Mouse (Mus musculus) intestine, postnatal 0 days (tissue): ENCODE measurements at regions not wholly inside any gene's neighbourhood (a gene's known extent, or its start where the extent isn't known, plus 50 kb on each side); places are given as distances from the start of the nearest gene placed in this dataset.

ENCODE experiments used
- ATAC-seq: fragments of 200-750 bp; cut with Nextera tagmentation; 2 replicates; pipeline ENCODE4 v1.8.0; 2017; ENCODE audit warnings: mild to moderate bottlenecking, moderate TSS enrichment, moderate library complexity
- H3K27ac ChIP-seq: fragments of 300-500 bp; sonication (generic); 2 replicates; pipeline ENCODE4 v1.5.1; 2014; ENCODE audit warnings: mild to moderate bottlenecking, low read depth, low read length, moderate library complexity
- H3K27me3 ChIP-seq: fragments of 300-500 bp; sonication (generic); replicated peaks from 2 replicates; pipeline ENCODE4 v1.6.1; 2014; ENCODE audit warnings: low read length, mixed read lengths; ENCODE audit not compliant: control insufficient read depth, insufficient read depth
- H3K36me3 ChIP-seq: fragments of 300-500 bp; sonication (generic); 2 replicates; pipeline ENCODE4 v1.6.1; 2014; ENCODE audit warnings: mild to moderate bottlenecking, moderate library complexity; ENCODE audit not compliant: control insufficient read depth, insufficient read depth
- H3K4me1 ChIP-seq: fragments of 300-500 bp; sonication (generic); replicated peaks from 2 replicates; pipeline ENCODE4 v1.6.1; 2014; ENCODE audit warnings: antibody characterized with exemption, low read length, mixed read lengths; ENCODE audit not compliant: control insufficient read depth, insufficient read depth
- H3K4me2 ChIP-seq: fragments of 300-500 bp; sonication (generic); replicated peaks from 2 replicates; pipeline ENCODE4 v1.6.1; 2014; ENCODE audit warnings: low read depth, mild to moderate bottlenecking, moderate library complexity
- H3K4me3 ChIP-seq: fragments of 300-500 bp; sonication (generic); 2 replicates; pipeline ENCODE4 v1.5.1; 2014; ENCODE audit warnings: low read depth, low read length
- H3K9ac ChIP-seq: fragments of 300-500 bp; sonication (generic); 2 replicates; pipeline ENCODE4 v1.6.1; 2014; ENCODE audit warnings: mild to moderate bottlenecking, low read depth, low read length
- H3K9me3 ChIP-seq: fragments of 300-500 bp; sonication (generic); 2 replicates; pipeline ENCODE4 v1.6.1; 2016; ENCODE audit warnings: mixed run types; ENCODE audit not compliant: control insufficient read depth
- CTCF ChIP-seq: sonication (generic); IDR thresholded peaks from 2 replicates; pipeline ENCODE4 v1.5.1; 2016; ENCODE audit warnings: low read depth, mild to moderate bottlenecking, control low read depth, antibody characterized with exemption, moderate library complexity
- WGBS: fragments of 180-500 bp; shearing (Covaris S2); extraction: QIAGEN DNeasy Blood & Tissue Kit; methylation state at CpG from one replicate; pipeline ENCODE4 v1.1.7; 2014; 5-methylcytosine and 5-hydroxymethylcytosine counted together

- H3K9me3 ChIP-seq: no peaks in the 10 kb centered on the region
- H3K27ac ChIP-seq: no peak overlapping the region
- no peaks in the 10 kb centered on the region for H3K27me3 ChIP-seq
- no peak overlapping the region for H3K9ac ChIP-seq
- no peak for ATAC-seq
- H3K4me3 ChIP-seq: no peak overlapping the region
- H3K4me2 ChIP-seq: no peak overlapping the region
- H3K4me1 ChIP-seq: no peaks in the 10 kb centered on the region
- 41% methylated on average over 10 of the region's 10 CpGs for WGBS
- no peak for TF ChIP-seq CTCF
- no peaks in the 10 kb centered on the region for H3K36me3 ChIP-seq
These were observed 123.0 kb downstream of the Tbx18 start for GRCm38 (mm10) chr9:87607878-87608631.

GRCm38 (mm10) chr9:87575591-87575990 is 155.5 kb downstream of the Tbx18 start:
- 43% methylated on average over 2 of the region's 2 CpGs for WGBS
- H3K4me2 ChIP-seq: no peak overlapping the region
- no peak for TF ChIP-seq CTCF
- no peaks in the 10 kb centered on the region for H3K9me3 ChIP-seq
- H3K36me3 ChIP-seq: no peaks in the 10 kb centered on the region
- no peak overlapping the region for H3K27ac ChIP-seq
- no peak overlapping the region for H3K9ac ChIP-seq
- no peak for ATAC-seq
- H3K4me1 ChIP-seq: no peaks in the 10 kb centered on the region
- H3K27me3 ChIP-seq: no peaks in the 10 kb centered on the region
- H3K4me3 ChIP-seq: no peak overlapping the region

- Histone ChIP-seq H3K36me3 (no peaks in the 10 kb centered on the region), H3K9ac (no peak overlapping the region), H3K27ac (no peak overlapping the region), H3K27me3 (no peaks in the 10 kb centered on the region), H3K4me2 (no peak overlapping the region), H3K4me3 (no peak overlapping the region), H3K9me3 (no peaks in the 10 kb centered on the region), H3K4me1 (no peaks in the 10 kb centered on the region)
- ATAC-seq: no peak
- 23% methylated on average over 2 of the region's 2 CpGs for WGBS
- TF ChIP-seq CTCF: no peak
These were observed 156.7 kb downstream of the Tbx18 start for GRCm38 (mm10) chr9:87574250-87574864.

- WGBS: 45% methylated on average over 3 of the region's 3 CpGs
- no peak overlapping the region for H3K27ac ChIP-seq
- no peak overlapping the region for H3K9ac ChIP-seq
- H3K4me2 ChIP-seq: no peak overlapping the region
- H3K27me3 ChIP-seq: no peaks in the 10 kb centered on the region
- TF ChIP-seq CTCF: no peak
- no peak for ATAC-seq
- H3K4me1 ChIP-seq: no peaks in the 10 kb centered on the region
- no peak overlapping the region for H3K4me3 ChIP-seq
- H3K9me3 ChIP-seq: no peaks in the 10 kb centered on the region
- H3K36me3 ChIP-seq: no peaks in the 10 kb centered on the region
These were observed 167.8 kb downstream of the Tbx18 start for GRCm38 (mm10) chr9:87563244-87563643.

- Histone ChIP-seq H3K9ac (no peak overlapping the region), H3K36me3 (no peaks in the 10 kb centered on the region), H3K9me3 (no peaks in the 10 kb centered on the region), H3K4me3 (no peak overlapping the region), H3K4me2 (no peak overlapping the region), H3K4me1 (no peaks in the 10 kb centered on the region), H3K27me3 (no peaks in the 10 kb centered on the region), H3K27ac (no peak overlapping the region)
- WGBS: 50% methylated on average over 6 of the region's 6 CpGs
- ATAC-seq: no peak
- no peak for TF ChIP-seq CTCF
These were observed 168.3 kb downstream of the Tbx18 start for GRCm38 (mm10) chr9:87562796-87563195.

- H3K4me3 ChIP-seq: no peak overlapping the region
- H3K36me3 ChIP-seq: no peaks in the 10 kb centered on the region
- no peaks in the 10 kb centered on the region for H3K27me3 ChIP-seq
- no peak overlapping the region for H3K9ac ChIP-seq
- WGBS: 69% methylated on average over 12 of the region's 12 CpGs
- ATAC-seq: no peak
- no peaks in the 10 kb centered on the region for H3K9me3 ChIP-seq
- no peak for TF ChIP-seq CTCF
- H3K27ac ChIP-seq: no peak overlapping the region
- H3K4me1 ChIP-seq: no peaks in the 10 kb centered on the region
- H3K4me2 ChIP-seq: no peak overlapping the region
These were observed 173.2 kb downstream of the Tbx18 start for GRCm38 (mm10) chr9:87557841-87558240.
